Mouse (Mus musculus): ENCODE measurements at regions not wholly inside any gene's neighbourhood (a gene's known extent, or its start where the extent isn't known, plus 50 kb on each side); places are given as distances from the start of the nearest gene placed in this dataset.

DNA sequence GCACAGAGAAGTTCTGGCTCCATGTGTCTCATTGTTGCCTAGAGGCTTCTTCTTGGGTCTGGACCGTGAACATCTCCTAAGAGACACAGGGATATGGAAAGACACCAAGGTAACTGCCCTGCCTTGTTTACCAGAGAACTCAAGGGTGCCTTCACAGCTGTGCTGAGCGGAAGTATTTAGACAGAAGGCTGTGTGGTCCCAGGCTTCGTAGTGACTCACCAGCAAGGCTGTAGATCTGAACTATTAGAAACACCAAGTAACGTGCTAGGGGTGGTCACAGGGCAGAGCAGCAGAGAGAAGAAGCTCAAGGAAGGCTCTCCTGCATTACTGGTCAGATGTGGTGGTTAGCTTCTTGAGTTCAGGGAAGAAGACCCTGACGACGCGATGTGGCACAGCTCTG, 51.6 kb upstream of the Lpp start:
- Histone ChIP-seq H3K4me3 (ENCODE audit: low read depth, low read length) (no peak overlapping the region), H3K9me3 (ENCODE audit: control insufficient read depth, low read length) (no peaks in the 10 kb centered on the region), H3K27ac (ENCODE audit: low read depth, low read length) (no peak overlapping the region), H3K4me2 (no peak overlapping the region), H3K4me1 (replicated peaks; ENCODE audit: control insufficient read depth, insufficient read depth, low read length) (no peaks in the 10 kb centered on the region), H3K9ac (ENCODE audit: low read depth, low read length) (no peak overlapping the region), H3K27me3 (replicated peaks; ENCODE audit: control insufficient read depth, insufficient read depth, low read length) (no peaks in the 10 kb centered on the region), H3K36me3 (ENCODE audit: control insufficient read depth, insufficient read depth, low read length) (no peaks in the 10 kb centered on the region)
- no peak for DNase-seq (ENCODE audit: low spot score)
- WGBS: 80% methylated on average over 7 of the region's 7 CpGs
- no peak for ATAC-seq (replicated peaks; ENCODE audit: low FRiP score)

DNA sequence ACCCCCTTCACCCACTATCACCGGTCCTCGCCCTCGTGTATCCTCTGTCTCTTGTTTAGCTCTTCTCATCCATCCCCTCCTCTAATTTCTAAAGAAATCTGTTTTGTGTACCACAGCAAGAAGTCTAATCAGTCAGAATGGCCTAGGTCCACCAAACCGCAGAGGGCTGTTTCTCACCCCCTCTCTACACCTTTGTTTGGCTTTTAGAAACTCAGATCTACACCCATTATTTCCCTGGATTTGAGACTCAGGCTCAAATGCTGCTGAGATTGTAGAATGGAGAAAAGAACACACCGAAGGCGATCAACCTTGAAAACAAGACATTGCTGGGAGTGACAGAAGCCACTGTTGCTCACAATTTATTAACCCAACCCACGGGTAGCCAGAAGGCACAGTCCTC, 52.7 kb upstream of the Lpp start:
- Histone ChIP-seq H3K36me3 (ENCODE audit: control insufficient read depth, insufficient read depth, low read length) (no peaks in the 10 kb centered on the region), H3K9me3 (ENCODE audit: control insufficient read depth, low read length) (no peaks in the 10 kb centered on the region), H3K4me3 (ENCODE audit: low read depth, low read length) (no peak overlapping the region), H3K4me1 (replicated peaks; ENCODE audit: control insufficient read depth, insufficient read depth, low read length) (no peaks in the 10 kb centered on the region), H3K9ac (ENCODE audit: low read depth, low read length) (no peak overlapping the region), H3K27ac (ENCODE audit: low read depth, low read length) (no peak overlapping the region), H3K27me3 (replicated peaks; ENCODE audit: control insufficient read depth, insufficient read depth, low read length) (no peaks in the 10 kb centered on the region), H3K4me2 (no peak overlapping the region)
- ATAC-seq (replicated peaks; ENCODE audit: low FRiP score) (no peak), DNase-seq (ENCODE audit: low spot score) (no peak)
- WGBS: 77% methylated on average over 7 of the region's 7 CpGs

DNA sequence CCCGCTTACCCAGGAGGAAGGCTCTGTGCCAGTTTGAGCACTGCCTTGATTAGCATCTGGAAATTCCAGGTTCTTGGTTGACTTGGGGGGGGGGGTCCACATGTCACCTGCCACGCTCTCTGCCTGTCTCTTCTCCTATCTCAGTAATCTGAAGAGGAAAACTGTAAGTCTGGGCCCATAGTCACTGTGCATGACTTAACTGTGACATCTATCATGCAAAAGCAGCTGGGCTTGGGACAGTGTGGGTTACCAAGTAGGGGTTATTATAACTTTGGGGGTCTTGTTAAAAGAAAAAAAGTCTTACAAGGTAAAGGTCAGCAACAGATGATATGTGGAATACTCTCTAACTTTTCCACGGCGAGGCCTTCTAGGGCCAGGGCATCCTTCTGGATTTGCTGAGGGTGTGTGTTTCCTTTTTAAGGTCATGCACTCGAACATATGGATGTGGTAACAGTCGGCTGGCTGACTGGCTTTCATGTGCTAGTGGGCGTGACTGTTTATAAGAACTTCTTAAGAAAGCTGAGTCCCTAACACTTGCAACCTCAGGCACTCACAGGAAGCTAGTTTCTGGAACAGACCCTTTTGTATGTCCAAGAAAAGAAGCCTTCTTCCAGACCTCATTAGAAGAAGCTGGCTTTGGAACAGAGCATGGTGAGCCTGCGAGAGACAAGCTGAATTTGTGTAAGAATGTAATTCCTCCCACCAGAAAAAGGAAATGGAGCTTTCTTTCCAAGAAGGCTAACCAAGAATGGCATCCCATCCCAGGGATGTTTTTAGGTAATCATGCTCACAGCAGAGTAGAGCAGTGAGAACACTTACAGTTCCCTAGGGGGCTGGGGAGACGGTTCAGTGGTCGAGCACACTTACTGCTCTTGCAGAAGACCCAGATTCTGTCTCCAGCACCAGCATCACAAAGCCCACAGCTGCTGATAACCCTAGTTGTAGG, 53.7 kb upstream of the Lpp start:
- no peak overlapping the region for H3K4me3 ChIP-seq (ENCODE audit: low read depth, low read length)
- no peaks in the 10 kb centered on the region for H3K4me1 ChIP-seq (replicated peaks; ENCODE audit: control insufficient read depth, insufficient read depth, low read length)
- H3K27ac ChIP-seq (ENCODE audit: low read depth, low read length): no peak overlapping the region
- H3K9ac ChIP-seq (ENCODE audit: low read depth, low read length): no peak overlapping the region
- no peaks in the 10 kb centered on the region for H3K27me3 ChIP-seq (replicated peaks; ENCODE audit: control insufficient read depth, insufficient read depth, low read length)
- no peaks in the 10 kb centered on the region for H3K9me3 ChIP-seq (ENCODE audit: control insufficient read depth, low read length)
- H3K36me3 ChIP-seq (ENCODE audit: control insufficient read depth, insufficient read depth, low read length): no peaks in the 10 kb centered on the region
- DNase-seq (ENCODE audit: low spot score): no peak
- WGBS: 57% methylated on average over 10 of the region's 10 CpGs
- H3K4me2 ChIP-seq: no peak overlapping the region
- ATAC-seq (replicated peaks; ENCODE audit: low FRiP score): no peak

DNA sequence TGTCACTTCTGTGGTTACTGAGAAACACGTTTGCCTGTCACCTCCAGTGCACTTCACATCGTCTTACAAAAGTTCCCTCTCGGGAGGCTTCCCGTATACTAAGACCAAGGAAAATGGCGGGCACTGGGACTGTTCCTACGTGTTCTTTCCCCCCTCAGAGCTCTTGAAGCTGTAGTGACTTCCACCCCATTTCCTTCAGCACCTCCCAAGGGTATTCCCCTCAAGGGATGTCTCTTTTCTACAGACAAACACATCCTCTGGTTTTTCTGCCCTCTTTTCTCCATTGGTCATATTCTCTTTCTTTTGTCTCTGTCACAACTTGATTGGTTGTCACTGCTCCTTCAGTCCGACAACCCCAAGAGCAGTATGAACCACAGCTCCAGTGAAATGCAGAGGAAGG, 54.9 kb upstream of the Lpp start:
- Histone ChIP-seq H3K27me3 (replicated peaks; ENCODE audit: control insufficient read depth, insufficient read depth, low read length) (no peaks in the 10 kb centered on the region), H3K36me3 (ENCODE audit: control insufficient read depth, insufficient read depth, low read length) (no peaks in the 10 kb centered on the region), H3K9me3 (ENCODE audit: control insufficient read depth, low read length) (no peaks in the 10 kb centered on the region), H3K9ac (ENCODE audit: low read depth, low read length) (no peak overlapping the region), H3K27ac (ENCODE audit: low read depth, low read length) (no peak overlapping the region), H3K4me2 (no peak overlapping the region), H3K4me1 (replicated peaks; ENCODE audit: control insufficient read depth, insufficient read depth, low read length) (no peaks in the 10 kb centered on the region), H3K4me3 (ENCODE audit: low read depth, low read length) (no peak overlapping the region)
- WGBS: 82% methylated on average over 7 of the region's 7 CpGs
- no peak for DNase-seq (ENCODE audit: low spot score)
- ATAC-seq (replicated peaks; ENCODE audit: low FRiP score): no peak

DNA sequence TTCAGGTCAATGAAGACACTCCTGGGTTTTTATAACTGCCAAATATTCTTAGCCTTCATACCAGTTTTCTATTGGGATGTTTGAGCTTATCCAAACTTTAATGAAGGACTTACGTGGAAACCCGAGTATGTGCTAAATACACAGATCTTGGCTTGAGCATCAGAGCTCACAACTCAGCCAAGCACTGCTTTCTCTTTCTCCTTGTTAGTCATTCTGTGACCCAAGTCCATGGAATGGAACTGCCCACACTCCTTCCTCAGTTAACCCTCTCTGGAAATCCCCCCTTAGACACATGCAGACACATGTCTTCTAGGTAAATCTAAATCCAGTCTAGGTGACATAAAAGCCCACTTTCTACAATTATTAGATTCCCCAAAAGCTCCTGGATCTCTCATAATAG, 58.9 kb upstream of the Lpp start:
- no peak for ATAC-seq (replicated peaks; ENCODE audit: low FRiP score)
- H3K36me3 ChIP-seq (ENCODE audit: control insufficient read depth, insufficient read depth, low read length): no peaks in the 10 kb centered on the region
- no peak for DNase-seq (ENCODE audit: low spot score)
- H3K4me3 ChIP-seq (ENCODE audit: low read depth, low read length): no peak overlapping the region
- no peaks in the 10 kb centered on the region for H3K4me1 ChIP-seq (replicated peaks; ENCODE audit: control insufficient read depth, insufficient read depth, low read length)
- no peaks in the 10 kb centered on the region for H3K27me3 ChIP-seq (replicated peaks; ENCODE audit: control insufficient read depth, insufficient read depth, low read length)
- 85% methylated on average over 2 of the region's 2 CpGs for whole genome bisulfite sequencing
- H3K9ac ChIP-seq (ENCODE audit: low read depth, low read length): no peak overlapping the region
- H3K27ac ChIP-seq (ENCODE audit: low read depth, low read length): no peak overlapping the region
- H3K9me3 ChIP-seq (ENCODE audit: control insufficient read depth, low read length): no peaks in the 10 kb centered on the region
- no peak overlapping the region for H3K4me2 ChIP-seq

DNA sequence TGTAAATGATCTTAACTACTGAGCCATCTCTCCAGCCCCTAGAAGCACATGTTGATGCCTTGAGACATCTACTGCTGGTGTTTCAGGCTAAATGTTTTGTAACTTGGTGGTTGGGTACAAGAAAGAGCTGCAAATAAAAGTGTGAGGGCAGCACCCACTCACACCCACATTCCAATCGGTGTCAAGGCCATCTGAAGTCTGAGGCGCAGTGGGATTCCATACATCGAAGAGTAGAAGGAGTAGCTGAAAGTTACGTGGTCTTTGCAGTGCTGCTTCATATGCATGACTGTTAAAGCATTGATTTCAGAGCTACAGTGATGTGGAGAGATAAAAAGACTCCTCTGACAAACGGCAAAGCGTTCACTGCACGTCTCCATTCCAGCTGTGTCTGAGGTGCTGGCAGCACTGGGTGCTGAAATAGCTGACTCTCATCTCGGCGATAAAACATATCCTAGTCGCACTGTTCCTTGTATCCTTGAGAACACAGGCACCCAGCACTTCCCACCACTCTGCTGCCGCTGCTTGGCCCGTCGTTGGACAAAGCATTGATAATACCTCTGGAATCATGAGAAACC, 61.8 kb upstream of the Lpp start:
- no peak overlapping the region for H3K4me2 ChIP-seq
- no peaks in the 10 kb centered on the region for H3K4me1 ChIP-seq (replicated peaks; ENCODE audit: control insufficient read depth, insufficient read depth, low read length)
- no peak overlapping the region for H3K4me3 ChIP-seq (ENCODE audit: low read depth, low read length)
- no peaks in the 10 kb centered on the region for H3K9me3 ChIP-seq (ENCODE audit: control insufficient read depth, low read length)
- no peak overlapping the region for H3K9ac ChIP-seq (ENCODE audit: low read depth, low read length)
- DNase-seq (ENCODE audit: low spot score): no peak
- H3K27ac ChIP-seq (ENCODE audit: low read depth, low read length): no peak overlapping the region
- H3K36me3 ChIP-seq (ENCODE audit: control insufficient read depth, insufficient read depth, low read length): no peaks in the 10 kb centered on the region
- WGBS: 81% methylated on average over 13 of the region's 13 CpGs
- H3K27me3 ChIP-seq (replicated peaks; ENCODE audit: control insufficient read depth, insufficient read depth, low read length): no peaks in the 10 kb centered on the region
- ATAC-seq (replicated peaks; ENCODE audit: low FRiP score): no peak

DNA sequence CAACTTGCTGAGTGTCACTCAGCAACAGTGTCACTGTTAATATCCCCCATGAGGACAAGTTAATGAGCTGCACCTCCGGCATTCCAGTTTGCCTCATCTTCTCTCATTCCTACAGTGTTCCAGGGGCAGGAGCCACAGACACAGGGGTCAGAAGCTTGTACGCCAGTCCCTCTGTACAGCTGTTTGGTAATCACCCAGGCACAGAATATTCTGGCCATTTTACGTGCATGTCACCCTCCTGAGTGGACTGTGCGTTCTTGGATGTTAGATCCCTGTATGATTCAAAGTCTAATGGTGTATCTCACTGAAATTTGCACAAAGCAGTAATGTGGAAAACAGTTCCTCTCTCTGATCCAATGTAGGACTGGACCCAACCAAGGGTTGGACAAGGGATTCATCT, 66.7 kb upstream of the Lpp start:
- DNase-seq (ENCODE audit: low spot score): no peak
- ATAC-seq (replicated peaks; ENCODE audit: low FRiP score): no peak
- H3K4me1 ChIP-seq (replicated peaks; ENCODE audit: control insufficient read depth, insufficient read depth, low read length): no peaks in the 10 kb centered on the region
- no peak overlapping the region for H3K27ac ChIP-seq (ENCODE audit: low read depth, low read length)
- H3K36me3 ChIP-seq (ENCODE audit: control insufficient read depth, insufficient read depth, low read length): no peaks in the 10 kb centered on the region
- no peak overlapping the region for H3K4me2 ChIP-seq
- H3K9me3 ChIP-seq (ENCODE audit: control insufficient read depth, low read length): no peaks in the 10 kb centered on the region
- WGBS: 78% methylated on average over 4 of the region's 4 CpGs
- no peak overlapping the region for H3K9ac ChIP-seq (ENCODE audit: low read depth, low read length)
- no peaks in the 10 kb centered on the region for H3K27me3 ChIP-seq (replicated peaks; ENCODE audit: control insufficient read depth, insufficient read depth, low read length)
- H3K4me3 ChIP-seq (ENCODE audit: low read depth, low read length): no peak overlapping the region

DNA sequence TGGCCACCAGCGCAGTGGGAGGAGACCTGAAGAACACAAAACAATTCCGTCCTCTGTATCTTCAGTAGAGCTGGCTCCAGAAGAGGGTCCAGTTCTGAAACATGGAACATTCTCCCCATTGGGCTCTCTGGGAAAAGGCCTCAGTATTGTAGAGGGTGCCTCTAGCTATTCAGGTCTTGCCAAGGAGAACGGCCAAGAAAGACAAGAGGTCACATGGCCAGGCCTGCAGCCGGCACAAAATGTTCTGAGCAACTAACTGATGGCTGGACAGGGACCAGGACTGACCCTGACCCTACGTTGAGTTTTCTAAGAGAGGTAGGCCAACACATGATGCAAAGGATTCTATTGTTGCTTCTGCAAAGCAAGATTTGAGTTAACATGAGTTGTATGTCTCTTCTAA, 67.3 kb upstream of the Lpp start:
- Histone ChIP-seq H3K27me3 (replicated peaks; ENCODE audit: control insufficient read depth, insufficient read depth, low read length) (no peaks in the 10 kb centered on the region), H3K4me3 (ENCODE audit: low read depth, low read length) (no peak overlapping the region), H3K27ac (ENCODE audit: low read depth, low read length) (no peak overlapping the region), H3K9me3 (ENCODE audit: control insufficient read depth, low read length) (no peaks in the 10 kb centered on the region), H3K4me2 (no peak overlapping the region), H3K9ac (ENCODE audit: low read depth, low read length) (no peak overlapping the region), H3K4me1 (replicated peaks; ENCODE audit: control insufficient read depth, insufficient read depth, low read length) (no peaks in the 10 kb centered on the region), H3K36me3 (ENCODE audit: control insufficient read depth, insufficient read depth, low read length) (no peaks in the 10 kb centered on the region)
- 90% methylated on average over 5 of the region's 5 CpGs for WGBS
- ATAC-seq (replicated peaks; ENCODE audit: low FRiP score) (no peak), DNase-seq (ENCODE audit: low spot score) (no peak)

DNA sequence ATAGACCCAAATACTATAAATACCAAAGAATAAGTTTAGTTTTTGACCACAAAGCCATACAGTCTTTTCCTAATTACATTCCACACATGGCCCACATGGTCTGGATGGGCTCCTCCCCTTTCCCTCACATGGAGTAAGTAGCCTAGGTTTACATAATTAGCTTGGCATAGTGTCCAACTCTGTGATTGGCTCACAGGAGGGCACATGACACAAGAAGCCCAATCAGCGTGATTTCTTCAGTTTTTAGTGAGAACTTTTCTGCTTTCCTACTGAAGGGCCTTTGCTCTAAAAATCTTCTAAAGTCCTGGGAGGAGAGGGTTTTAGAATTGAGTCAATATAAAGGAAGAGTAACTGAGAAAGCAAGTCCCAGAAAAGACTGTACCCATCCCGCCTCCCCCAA, 68.4 kb upstream of the Lpp start:
- no peaks in the 10 kb centered on the region for H3K9me3 ChIP-seq (ENCODE audit: control insufficient read depth, low read length)
- ATAC-seq (replicated peaks; ENCODE audit: low FRiP score) (no peak), DNase-seq (ENCODE audit: low spot score) (no peak)
- H3K27me3 ChIP-seq (replicated peaks; ENCODE audit: control insufficient read depth, insufficient read depth, low read length): no peaks in the 10 kb centered on the region
- no peak overlapping the region for H3K4me2 ChIP-seq
- no peak overlapping the region for H3K9ac ChIP-seq (ENCODE audit: low read depth, low read length)
- 90% methylated on average over 2 of the region's 2 CpGs for WGBS
- H3K4me3 ChIP-seq (ENCODE audit: low read depth, low read length): no peak overlapping the region
- no peaks in the 10 kb centered on the region for H3K4me1 ChIP-seq (replicated peaks; ENCODE audit: control insufficient read depth, insufficient read depth, low read length)
- H3K27ac ChIP-seq (ENCODE audit: low read depth, low read length): no peak overlapping the region
- H3K36me3 ChIP-seq (ENCODE audit: control insufficient read depth, insufficient read depth, low read length): no peaks in the 10 kb centered on the region
